ENCODE assay signal across 9 mouse cellular contexts in genomic region chr19:6497803-6498202, GRCm38 (mm10). TPM values are rescaled to one million over a fixed set of nuclear protein-coding genes. Genes with fewer than 3 reads are reported as not detected.
DNase-seq lines count a peak whose midpoint lies in the region; ATAC-seq lines count a peak whose summit lies in the region.
"Had no signal": no experiment of that assay in that cellular context is flagged by ENCODE, and none has a peak within 500 bp of the region (broad histone marks: within the 10 kb centered on the region; RNA-seq: fewer than 3 reads in every experiment).

No protein-coding gene starts in this region.

- ATAC-seq in kidney, embryonic 16.5 days (ENCODE audit: low FRiP score, low TSS enrichment), result peak; percentile 8
- ATAC-seq in hindbrain, embryonic 13.5 days (ENCODE audit: low FRiP score), result peak; percentile 9
- peak; percentile 2; the same call in 1 of the 2 replicates for ATAC-seq in midbrain, embryonic 13.5 days

- peak overlapping the region; percentile 62 for H3K9ac ChIP-seq in kidney, embryonic 16.5 days (replicated peaks; ENCODE audit: low read length)
- peak overlapping the region; percentile 100 for H3K9ac ChIP-seq in hindbrain, embryonic 13.5 days
- peak overlapping the region; percentile 100 for H3K9ac ChIP-seq in midbrain, embryonic 13.5 days (replicated peaks)

- no peak for DNase-seq in kidney, adult 8-10 months
- no peak for DNase-seq in embryonic facial prominence, embryonic 10.5 days (ENCODE audit: low spot score)
- DNase-seq in gastrocnemius, adult 18-20 months (ENCODE audit: low spot score), result no peak
- no peak for DNase-seq in right cerebral cortex, adult 2 months (ENCODE audit: low spot score in 2 of 2)
- no peak for DNase-seq in frontal cortex, adult 2 months (ENCODE audit: extremely low spot score in 1 of 2, low spot score in 1 of 2)

- H3K4me1 ChIP-seq in kidney, embryonic 16.5 days (ENCODE audit: insufficient read depth, low read length), result peaks cover 25% of the 10 kb centered on the region
- H3K4me1 ChIP-seq in embryonic facial prominence, embryonic 10.5 days, result peaks cover 55% of the 10 kb centered on the region
- H3K4me1 ChIP-seq in hindbrain, embryonic 13.5 days (replicated peaks), result peaks cover 78% of the 10 kb centered on the region
- H3K4me1 ChIP-seq in midbrain, embryonic 13.5 days (replicated peaks), result peaks cover 84% of the 10 kb centered on the region

- H3K27ac ChIP-seq in kidney, embryonic 16.5 days (ENCODE audit: low read length), result no peak overlapping the region
- peak overlapping the region; percentile 83 for H3K27ac ChIP-seq in embryonic facial prominence, embryonic 10.5 days (replicated peaks)
- peak overlapping the region; percentile 98 for H3K27ac ChIP-seq in hindbrain, embryonic 13.5 days
- H3K27ac ChIP-seq in midbrain, embryonic 13.5 days, result peak overlapping the region; percentile 96

- H3K4me3 ChIP-seq in kidney, embryonic 16.5 days (ENCODE audit: low read length), result peak overlapping the region; percentile 53
- H3K4me3 ChIP-seq in embryonic facial prominence, embryonic 10.5 days, result peak overlapping the region; percentile 76
- H3K4me3 ChIP-seq in hindbrain, embryonic 13.5 days, result peak overlapping the region; percentile 91
- H3K4me3 ChIP-seq in midbrain, embryonic 13.5 days (replicated peaks), result peak overlapping the region; percentile 89

- H3K4me2 ChIP-seq in kidney, embryonic 16.5 days (replicated peaks; ENCODE audit: low read depth, low read length), result peak overlapping the region; percentile 84
- H3K4me2 ChIP-seq in hindbrain, embryonic 13.5 days, result peak overlapping the region; percentile 94
- peak overlapping the region; percentile 94 for H3K4me2 ChIP-seq in midbrain, embryonic 13.5 days (replicated peaks)

- H3K27me3 ChIP-seq in kidney, embryonic 16.5 days (ENCODE audit: insufficient read depth, low read length), result peaks cover 74% of the 10 kb centered on the region
- H3K27me3 ChIP-seq in embryonic facial prominence, embryonic 10.5 days (replicated peaks; ENCODE audit: low read depth, poor library complexity, severe bottlenecking), result peaks cover 100% of the 10 kb centered on the region
- peaks cover 9% of the 10 kb centered on the region; the same call in 1 of the 2 replicates for H3K27me3 ChIP-seq in hindbrain, embryonic 13.5 days
- H3K27me3 ChIP-seq in midbrain, embryonic 13.5 days, result 0 out of 2 replicates have a peak, but pooled peaks cover 8% of the 10 kb centered on the region

- WGBS in kidney, embryonic 16.5 days, result 1% methylated on average over 39 of the region's 39 CpGs
- under 1% methylated on average over 39 of the region's 39 CpGs for WGBS in embryonic facial prominence, embryonic 10.5 days
- WGBS in hindbrain, embryonic 13.5 days, result 2% methylated on average over 37 of the region's 39 CpGs
- WGBS in midbrain, embryonic 13.5 days, result under 1% methylated on average over 39 of the region's 39 CpGs

- no peaks in the 10 kb centered on the region for H3K36me3 ChIP-seq in kidney, embryonic 16.5 days (ENCODE audit: insufficient read depth, low read length)
- H3K36me3 ChIP-seq in embryonic facial prominence, embryonic 10.5 days (replicated peaks), result no peaks in the 10 kb centered on the region
- no peaks in the 10 kb centered on the region for H3K36me3 ChIP-seq in hindbrain, embryonic 13.5 days
- no peaks in the 10 kb centered on the region for H3K36me3 ChIP-seq in midbrain, embryonic 13.5 days

- H3K9me3 ChIP-seq in kidney, embryonic 16.5 days (ENCODE audit: low read length), result no peaks in the 10 kb centered on the region
- no peaks in the 10 kb centered on the region for H3K9me3 ChIP-seq in embryonic facial prominence, embryonic 10.5 days
- H3K9me3 ChIP-seq in hindbrain, embryonic 13.5 days, result no peaks in the 10 kb centered on the region
- no peaks in the 10 kb centered on the region for H3K9me3 ChIP-seq in midbrain, embryonic 13.5 days

RNA-seq across cellular contexts. Expression of gene Slc22a12, which starts 45.0 kb away (rescaled TPM):
- 27.4 and 27.7 TPM in 2 replicates for polyA plus RNA-seq in kidney, embryonic 16.5 days (2015; fragmentation: Nextera tagmentation; extraction: Ambion mirVana)
- not detected in 2 replicates for polyA plus RNA-seq in embryonic facial prominence, embryonic 10.5 days (2016; fragmentation: Nextera tagmentation; extraction: Ambion mirVana)
- polyA plus RNA-seq in hindbrain, embryonic 13.5 days (2015; fragmentation: Nextera tagmentation; extraction: Ambion mirVana), result 0.10 and 0.23 TPM in 2 replicates
- polyA plus RNA-seq in midbrain, embryonic 13.5 days (2015; fragmentation: Nextera tagmentation; extraction: Ambion mirVana), result 0.19 TPM in 1 of 2 replicates, not detected in the other
- total RNA-seq in gastrocnemius, adult 18-20 months (2021), result under 1 TPM in 1 of 2 experiments, not detected in 1; 0.11 TPM
- 0.08 and 0.10 TPM in 2 replicates for polyA plus RNA-seq in frontal cortex, adult 2 months (2012; rRNA removed)
- total RNA-seq: heart, postnatal 10 days had no signal

Comparison
In these comparisons a context has a peak if more than half of its experiments do, and no peak if none do; other contexts are left out.
1. RNA of gene Slc22a12, which starts 45.0 kb away (polyA plus RNA-seq): 27.4 to 27.7 TPM in kidney, embryonic 16.5 days; 0.10 to 0.23 TPM in hindbrain, embryonic 13.5 days, 0.08 to 0.10 TPM in frontal cortex, adult 2 months, 0.19 TPM in midbrain, embryonic 13.5 days and not detected in embryonic facial prominence, embryonic 10.5 days; every median in the first group is over 10 times any median in the second.
2. Peak in every context shown above with its lines, with median percentiles within 50 percentile points of each other: ATAC-seq, H3K4me2 ChIP-seq, H3K4me3 ChIP-seq and H3K9ac ChIP-seq.